Mouse (Mus musculus) spleen, adult 2 months (tissue): ENCODE measurements around the gene Gak. TPM values are rescaled to one million over a fixed set of nuclear protein-coding genes. Genes with fewer than 3 reads are reported as not detected.

Experiments
- DNase-seq, 2 experiments: peaks; one replicate each; pipeline versions ENCODE4 v3.0.0 to v3.0.0-alpha.2; 2012 to 2021; ENCODE audit warnings: low spot score in 2 of 2, low read depth in 1 of 2
- H3K27ac ChIP-seq: fragments of 200-500 bp; 2 replicates; pipeline ENCODE4 v1.5.1; 2012; ENCODE audit warnings: low read length, inconsistent platforms; ENCODE audit not compliant: insufficient read depth
- H3K27me3 ChIP-seq: fragments of 200-500 bp; 2 replicates; pipeline ENCODE4 v1.6.1; 2012; ENCODE audit warnings: mild to moderate bottlenecking, moderate library complexity, low read length, inconsistent platforms; ENCODE audit not compliant: control insufficient read depth, insufficient read depth
- H3K36me3 ChIP-seq: fragments of 200-500 bp; 2 replicates; pipeline ENCODE4 v1.6.1; 2012; ENCODE audit warnings: mild to moderate bottlenecking, low read length, inconsistent platforms; ENCODE audit not compliant: control insufficient read depth, insufficient read depth
- H3K4me1 ChIP-seq: fragments of 200-500 bp; 2 replicates; pipeline ENCODE4 v1.6.1; 2011; ENCODE audit warnings: inconsistent platforms; ENCODE audit not compliant: control insufficient read depth, insufficient read depth, insufficient read length
- H3K4me3 ChIP-seq: fragments of 200-500 bp; 2 replicates; pipeline ENCODE4 v1.5.1; 2011; ENCODE audit warnings: mild to moderate bottlenecking, inconsistent platforms; ENCODE audit not compliant: insufficient read depth, insufficient read length; ENCODE audit errors: extremely low read depth
- CTCF ChIP-seq: fragments of 200-500 bp; IDR thresholded peaks from 2 replicates; pipeline ENCODE4 v1.5.1; 2011; ENCODE audit warnings: mild to moderate bottlenecking, inconsistent platforms; ENCODE audit not compliant: insufficient read depth, insufficient read length, insufficient replicate concordance; ENCODE audit errors: extremely low read depth
- POLR2A ChIP-seq: fragments of 200-500 bp; IDR thresholded peaks from 2 replicates; pipeline ENCODE4 v1.6.1; 2011; ENCODE audit warnings: low read depth, low read length, inconsistent platforms
- WGBS: fragments of 180-500 bp; shearing (Covaris S2); methylation state at CpG from one replicate; pipeline ENCODE4 v1.1.7; 2018; 5-methylcytosine and 5-hydroxymethylcytosine counted together
- polyA plus RNA-seq: library from polyadenylated mRNA; depleted of rRNA; stranded (reverse); fragments of >200 nt; gene quantifications from 2 replicates; pipeline ENCODE4 v1.2.3, GENCODE M21; 2012

Gene Gak
- polyA plus RNA-seq, 1 experiment: 69.2 TPM

DNA sequence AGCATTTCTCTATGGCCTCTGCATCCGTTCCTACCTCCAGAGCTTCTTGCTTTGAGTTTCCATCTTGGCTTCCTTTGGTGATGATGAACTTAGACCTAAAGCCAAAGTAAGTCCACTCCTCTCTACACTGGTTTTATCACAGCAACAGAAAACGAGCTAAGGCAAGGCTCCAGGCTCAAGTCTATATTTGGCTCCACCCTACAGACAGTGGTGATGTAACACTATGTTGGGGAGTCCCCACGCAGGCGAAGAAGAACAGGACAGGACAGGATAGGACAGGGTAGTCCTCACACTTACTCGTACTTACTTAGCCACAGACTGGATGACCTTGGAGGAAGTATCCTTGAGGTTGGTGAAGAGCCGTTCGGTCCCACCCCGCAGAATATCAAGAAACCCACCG is 27.0 kb downstream of the Gak start:
- Histone ChIP-seq H3K4me1 (no peaks in the 10 kb centered on the region), H3K27ac (no peak overlapping the region), H3K4me3 (no peak overlapping the region), H3K36me3 (peaks cover 66% of the 10 kb centered on the region), H3K27me3 (no peaks in the 10 kb centered on the region)
- 91% methylated on average over 9 of the region's 9 CpGs for WGBS
- TF ChIP-seq CTCF: no peak
- no peak for TF ChIP-seq POLR2A
- DNase-seq: no peak

- WGBS: 90% methylated on average over 1 of the region's 1 CpGs
These were observed 29.6 kb downstream of the Gak start for GRCm38 (mm10) chr5:108599923-108600322.

DNA sequence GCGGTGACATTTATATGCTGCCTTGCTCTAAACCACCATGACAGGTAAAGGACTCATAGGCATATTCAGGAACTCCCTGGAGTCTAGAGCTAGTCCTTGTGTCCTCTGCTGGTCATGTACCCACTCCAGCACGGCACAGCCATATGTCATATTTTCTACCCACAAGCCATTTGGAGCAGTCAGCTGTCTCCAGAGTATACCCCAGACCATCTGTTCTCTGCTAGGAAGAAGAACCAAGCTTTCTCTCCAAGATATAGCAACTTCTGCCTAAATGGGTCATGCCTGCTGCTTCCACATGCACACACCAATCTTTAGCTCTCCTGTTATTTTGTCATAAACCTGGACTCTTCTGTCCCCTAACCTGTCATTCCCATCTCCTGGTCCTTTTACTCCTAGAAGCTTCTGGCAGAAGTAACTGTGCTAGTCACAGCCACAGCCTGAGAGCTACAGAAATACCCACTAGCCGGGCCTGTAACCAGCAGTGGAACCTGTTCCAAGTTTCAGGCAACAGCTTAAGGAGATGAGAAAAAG is 48.1 kb downstream of the Gak start:
- Histone ChIP-seq H3K4me1 (no peaks in the 10 kb centered on the region), H3K4me3 (no peak overlapping the region), H3K27me3 (no peaks in the 10 kb centered on the region), H3K36me3 (peaks cover 53% of the 10 kb centered on the region), H3K27ac (no peak overlapping the region)
- DNase-seq: no peak
- TF ChIP-seq CTCF: no peak
- TF ChIP-seq POLR2A: no peak
- 93% methylated on average over 3 of the region's 3 CpGs for WGBS

More at GRCm38 (mm10) chr5:108599923-108600322, 29.6 kb downstream of the Gak start:
- TF ChIP-seq CTCF: no peak
- no peak for TF ChIP-seq POLR2A
- Histone ChIP-seq H3K27ac (no peak overlapping the region), H3K36me3 (peaks cover 67% of the 10 kb centered on the region), H3K4me3 (no peak overlapping the region), H3K27me3 (no peaks in the 10 kb centered on the region), H3K4me1 (no peaks in the 10 kb centered on the region)
- no peak for DNase-seq

GRCm38 (mm10) chr5:108573054-108573453 is 56.5 kb downstream of the Gak start:
- no peak for DNase-seq
- no peak overlapping the region for H3K27ac ChIP-seq
- H3K4me1 ChIP-seq: no peaks in the 10 kb centered on the region
- no peaks in the 10 kb centered on the region for H3K27me3 ChIP-seq
- WGBS: 97% methylated on average over 6 of the region's 6 CpGs
- no peak for TF ChIP-seq POLR2A
- no peak for TF ChIP-seq CTCF
- peaks cover 66% of the 10 kb centered on the region for H3K36me3 ChIP-seq
- no peak overlapping the region for H3K4me3 ChIP-seq

DNA sequence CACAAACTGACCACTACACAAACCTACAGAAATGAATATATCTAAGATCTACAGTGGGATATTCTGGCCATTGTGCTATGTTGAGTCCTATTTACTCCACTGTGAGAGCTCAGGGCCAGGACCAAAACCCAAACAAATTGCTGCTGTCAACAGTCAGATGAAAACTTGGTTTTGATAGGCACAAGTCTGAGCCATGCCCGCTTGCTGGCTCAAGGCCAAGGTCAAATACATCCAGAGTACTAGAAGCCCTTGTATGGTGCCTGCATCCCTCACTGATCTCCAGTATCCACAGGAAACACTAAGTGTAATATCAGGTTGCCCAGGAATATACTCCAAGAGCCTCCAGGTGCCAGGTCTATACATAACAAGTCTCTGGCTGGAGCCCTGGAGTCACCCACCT is 58.6 kb downstream of the Gak start:
- Histone ChIP-seq H3K27me3 (no peaks in the 10 kb centered on the region), H3K4me3 (no peak overlapping the region), H3K36me3 (peaks cover 55% of the 10 kb centered on the region), H3K27ac (no peak overlapping the region), H3K4me1 (no peaks in the 10 kb centered on the region)
- TF ChIP-seq CTCF (no peak), POLR2A (no peak)
- 90% methylated on average over 1 of the region's 1 CpGs for whole genome bisulfite sequencing
- no peak for DNase-seq

- DNase-seq: no peak
These were observed 62.5 kb downstream of the Gak start for GRCm38 (mm10) chr5:108567104-108567503.

GRCm38 (mm10) chr5:108566523-108566922 is 63.0 kb downstream of the Gak start:
- TF ChIP-seq CTCF: no peak
- TF ChIP-seq POLR2A: no peak
- H3K27ac ChIP-seq: no peak overlapping the region
- no peak for DNase-seq
- 48% methylated on average over 4 of the region's 4 CpGs for WGBS
- no peaks in the 10 kb centered on the region for H3K27me3 ChIP-seq
- H3K36me3 ChIP-seq: peaks cover 22% of the 10 kb centered on the region
- H3K4me3 ChIP-seq: no peak overlapping the region
- no peaks in the 10 kb centered on the region for H3K4me1 ChIP-seq

More at GRCm38 (mm10) chr5:108567104-108567503, 62.5 kb downstream of the Gak start:
- Histone ChIP-seq H3K27ac (no peak overlapping the region), H3K36me3 (peaks cover 28% of the 10 kb centered on the region), H3K27me3 (no peaks in the 10 kb centered on the region), H3K4me1 (no peaks in the 10 kb centered on the region), H3K4me3 (no peak overlapping the region)
- no peak for TF ChIP-seq CTCF
- TF ChIP-seq POLR2A: no peak
- 81% methylated on average over 2 of the region's 2 CpGs for WGBS
